Mouse (Mus musculus): ENCODE data around the gene Gpr137.

Gene Gpr137

DNA sequence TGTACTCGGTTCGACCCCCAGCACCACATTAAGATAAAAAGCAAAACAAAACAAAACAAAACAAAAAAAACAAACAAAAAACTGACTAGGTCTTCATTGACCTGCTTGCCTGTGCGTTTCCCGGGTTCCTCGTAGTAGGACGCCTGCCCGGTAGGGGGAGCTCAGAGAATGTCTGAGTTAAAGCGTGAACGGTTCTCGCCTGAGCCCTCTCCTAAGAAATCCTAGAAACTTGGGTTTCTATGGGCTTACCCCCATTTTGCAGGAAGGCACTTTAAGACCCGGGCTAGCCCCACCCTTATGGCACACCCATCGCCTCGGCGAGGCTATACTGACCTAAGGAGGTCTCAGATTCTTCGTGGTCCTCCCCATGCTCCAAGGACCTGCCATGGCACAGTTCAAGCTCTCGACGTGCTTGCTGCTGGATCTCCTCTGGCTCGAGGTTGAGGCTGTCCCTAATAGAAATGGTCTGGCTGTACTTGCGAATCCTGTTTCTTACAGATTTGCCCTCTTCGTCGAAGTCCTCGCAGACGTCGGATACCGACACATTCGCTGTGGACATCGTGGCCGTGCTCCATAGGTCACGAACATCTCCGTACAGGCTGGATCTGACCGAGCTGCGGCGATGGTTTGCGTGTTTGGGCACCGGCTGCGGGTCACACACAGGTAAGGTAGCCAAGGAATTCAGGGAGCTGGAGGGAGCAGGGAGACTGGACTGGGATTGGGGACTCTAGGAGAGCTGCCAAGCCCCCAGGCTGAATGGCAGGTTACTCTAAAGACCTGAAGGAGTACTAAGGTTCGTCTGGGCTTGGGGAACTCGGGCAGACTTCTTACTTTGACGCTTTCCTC is 17.6 kb downstream of the Gpr137 start:
- in situ Hi-C loops (cut with MboI, MseI), result no loop called here

DNA sequence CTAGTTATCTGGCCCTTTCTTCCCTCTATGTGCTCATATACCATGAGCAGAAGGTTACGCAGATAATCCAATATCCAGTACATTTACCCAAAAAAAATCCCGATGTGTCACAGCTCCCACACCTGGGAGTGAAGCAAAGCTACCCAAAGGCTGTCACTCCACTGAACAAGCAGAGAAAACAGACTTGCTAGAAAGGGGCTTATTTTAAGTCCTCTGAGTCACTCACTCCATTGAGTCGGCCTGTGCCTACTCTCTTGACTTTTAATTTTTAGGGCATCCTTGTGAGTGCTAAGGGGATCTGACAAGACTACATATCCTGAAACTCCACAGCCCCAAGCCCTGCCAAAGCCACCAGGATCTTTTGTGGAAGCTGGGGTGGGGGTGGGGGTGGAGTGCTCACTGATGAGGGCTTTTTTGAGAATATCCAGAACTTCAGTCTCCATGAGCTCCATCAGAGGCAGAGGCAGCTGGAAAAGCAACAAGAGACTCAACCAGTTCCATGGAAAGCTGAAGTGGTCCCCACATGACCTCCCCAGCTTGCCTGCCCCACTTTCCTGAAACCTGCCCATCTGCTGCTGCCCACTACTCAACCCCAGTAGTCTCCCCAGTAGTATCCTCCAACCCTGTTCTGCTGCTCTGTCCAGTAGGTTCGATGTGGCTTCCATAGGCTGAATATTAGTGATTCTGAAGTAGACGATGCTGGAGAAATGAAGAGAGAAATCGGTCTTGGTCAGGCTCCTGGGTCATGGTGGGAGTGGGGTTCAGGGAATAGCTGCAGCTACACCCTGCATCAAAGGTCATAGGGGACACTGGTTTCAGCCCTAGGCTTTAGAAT is 19.2 kb downstream of the Gpr137 start:
- in situ Hi-C loops (cut with MboI, MseI), result no loop called here

DNA sequence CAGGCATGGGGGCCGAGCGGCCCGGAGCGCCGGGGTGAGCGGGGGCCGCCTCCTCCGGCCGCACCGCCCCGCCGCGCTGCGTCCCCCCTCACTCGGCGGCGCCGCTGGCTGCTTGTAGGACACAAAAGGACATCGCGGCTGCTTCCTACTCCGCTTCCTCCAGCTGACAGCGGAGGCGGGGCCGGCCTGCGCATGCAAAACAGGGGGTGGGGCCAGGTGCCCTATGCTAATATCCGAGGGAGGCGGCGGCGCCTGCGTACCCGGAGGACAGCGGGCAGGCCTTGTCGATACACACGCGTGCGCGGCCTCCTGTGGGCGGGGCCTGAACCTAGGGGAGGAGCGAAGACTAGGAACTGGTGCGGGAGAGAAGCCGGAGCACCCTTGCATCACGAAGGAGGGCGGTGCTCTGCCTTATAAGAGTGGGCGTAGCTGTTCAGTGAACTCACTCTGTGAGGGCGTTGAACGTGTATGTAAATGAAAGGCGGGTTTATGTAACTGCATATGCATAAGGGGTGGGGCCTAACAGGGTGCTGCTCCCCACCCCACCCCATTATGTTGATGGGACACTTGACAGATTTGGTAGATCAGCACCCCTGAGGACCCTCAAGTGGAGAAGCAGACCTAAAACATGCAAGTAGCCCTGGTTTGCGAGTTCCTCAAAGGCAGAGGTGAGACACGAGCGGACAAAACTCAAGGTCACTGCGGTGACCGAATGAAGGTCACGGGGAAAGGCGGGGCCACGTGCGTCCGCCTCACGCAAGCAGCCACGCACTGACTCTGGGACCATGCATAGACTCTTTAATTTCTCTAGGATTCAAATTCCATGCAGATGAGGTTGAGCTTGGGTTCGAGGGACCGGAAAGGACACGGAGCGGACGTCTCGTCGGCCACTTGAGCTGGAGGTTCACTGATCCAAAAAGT is 20.4 kb downstream of the Gpr137 start, which contains the start of gene Esrra:
Esrra (minus strand) TSS at position 167 of the 921 bp plus-strand sequence.
- in situ Hi-C loops (cut with MboI, MseI), result no loop called here

DNA sequence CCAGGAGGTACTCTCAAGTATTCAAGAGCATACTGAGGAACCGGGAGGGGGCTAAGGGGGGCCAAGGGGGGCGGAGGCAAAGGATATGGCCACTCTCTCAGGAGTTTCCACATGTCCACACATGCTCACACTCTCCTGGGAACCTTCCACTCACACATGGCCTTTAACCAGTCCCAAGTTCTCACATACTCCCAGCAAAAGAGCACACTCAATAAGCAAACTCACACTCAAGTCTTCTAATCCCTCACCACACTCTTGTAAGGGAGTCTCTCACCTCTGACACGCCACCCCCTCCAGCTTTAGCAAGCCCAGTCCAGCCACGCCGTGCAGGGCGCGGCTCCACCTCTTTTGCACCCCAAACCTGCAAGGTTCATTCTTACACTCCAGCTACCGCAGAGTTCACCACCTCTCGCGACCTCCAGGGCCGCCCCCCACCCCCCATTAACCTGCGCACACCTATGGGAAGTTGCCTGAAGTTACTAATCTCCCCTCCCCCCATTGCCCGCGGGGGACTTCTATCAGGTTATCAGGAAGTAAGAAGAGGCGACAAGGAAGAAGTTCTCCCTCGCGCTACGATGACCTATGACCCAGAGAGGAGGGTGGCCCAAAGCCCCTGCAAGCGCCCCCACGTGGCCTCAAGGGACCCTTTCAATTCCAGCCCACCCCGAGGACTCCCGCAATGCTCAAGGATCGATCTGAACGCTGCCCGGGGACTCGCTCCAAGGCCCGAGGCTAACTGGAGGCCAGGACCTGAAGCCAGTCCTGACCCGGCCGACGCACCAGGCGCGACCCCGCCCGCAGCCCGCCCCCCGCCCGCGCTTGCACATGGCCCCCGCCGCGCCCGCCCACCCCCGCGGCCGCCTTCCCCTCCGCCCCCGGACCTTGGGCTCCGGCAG is 21.3 kb downstream of the Gpr137 start:
- in situ Hi-C loops (cut with MboI, MseI), result no loop called here

- in situ Hi-C loops (cut with MboI, MseI), result no loop called here
These were observed 22.2 kb downstream of the Gpr137 start for GRCm38 (mm10) chr19:6919876-6920740.

- in situ Hi-C loops (cut with MboI, MseI), result no loop called here
These were observed 22.8 kb downstream of the Gpr137 start for GRCm38 (mm10) chr19:6919431-6919830.

GRCm38 (mm10) chr19:6918321-6918720 is 24.0 kb downstream of the Gpr137 start:
- in situ Hi-C loops (cut with MboI, MseI), result no loop called here

- in situ Hi-C loops (cut with MboI, MseI), result no loop called here
These were observed 25.8 kb downstream of the Gpr137 start for GRCm38 (mm10) chr19:6916496-6916895.

DNA sequence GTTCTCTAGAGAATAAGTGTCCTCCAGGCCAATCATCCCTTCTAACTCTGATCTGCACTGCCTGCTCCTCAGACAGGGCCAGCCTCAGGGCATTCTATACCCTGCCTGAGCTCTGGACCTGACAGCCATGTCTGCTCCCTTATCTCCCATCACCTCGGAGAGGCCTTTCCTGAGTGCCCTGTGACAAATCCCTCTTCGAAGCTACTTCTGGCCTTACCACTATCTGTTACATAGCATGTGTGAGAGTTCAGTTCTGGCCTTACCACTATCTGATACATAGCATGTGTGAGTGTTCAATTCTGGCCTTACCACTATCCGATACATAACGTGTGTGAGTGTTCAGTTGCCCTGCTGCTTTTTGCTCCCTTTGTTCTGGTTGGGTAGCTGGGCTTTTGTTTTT is 27.0 kb downstream of the Gpr137 start:
- in situ Hi-C loops (cut with MboI, MseI), result no loop called here

GRCm38 (mm10) chr19:6914540-6914939 is 27.7 kb downstream of the Gpr137 start:
- in situ Hi-C loops (cut with MboI, MseI), result loop anchor here (5.0 kb wide), 2 partner anchors 57 to 63 kb away; partner anchors contain the start of genes Ccdc88b and Plcb3

- in situ Hi-C loops (cut with MboI, MseI), result loop anchor here (5.0 kb wide), 2 partner anchors 57 to 63 kb away; partner anchors contain the start of genes Ccdc88b and Plcb3
These were observed 28.3 kb downstream of the Gpr137 start for GRCm38 (mm10) chr19:6913991-6914390.

DNA sequence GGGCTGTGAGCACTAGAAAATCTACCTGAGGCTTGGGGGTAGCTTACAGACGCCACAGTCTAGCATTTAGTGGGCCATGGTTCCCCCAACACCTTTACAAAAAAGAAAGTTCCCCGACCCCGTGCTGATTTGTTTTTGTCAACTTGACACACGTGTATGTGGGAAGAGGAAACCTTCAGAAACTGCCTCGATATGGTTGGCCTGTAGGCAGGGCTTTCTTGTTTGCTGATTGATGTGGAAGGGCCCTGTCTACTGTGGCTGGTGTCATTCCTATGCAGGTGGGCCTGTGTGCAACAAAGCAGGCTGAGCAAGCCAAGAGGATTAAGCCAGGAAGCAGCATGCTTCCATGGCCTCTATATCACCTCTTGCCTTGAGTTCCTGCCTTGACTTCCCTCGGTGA is 29.2 kb downstream of the Gpr137 start:
- in situ Hi-C loops (cut with MboI, MseI), result loop anchor here (5.0 kb wide), 2 partner anchors 56 to 64 kb away; partner anchors contain the start of genes Ccdc88b and Plcb3

DNA sequence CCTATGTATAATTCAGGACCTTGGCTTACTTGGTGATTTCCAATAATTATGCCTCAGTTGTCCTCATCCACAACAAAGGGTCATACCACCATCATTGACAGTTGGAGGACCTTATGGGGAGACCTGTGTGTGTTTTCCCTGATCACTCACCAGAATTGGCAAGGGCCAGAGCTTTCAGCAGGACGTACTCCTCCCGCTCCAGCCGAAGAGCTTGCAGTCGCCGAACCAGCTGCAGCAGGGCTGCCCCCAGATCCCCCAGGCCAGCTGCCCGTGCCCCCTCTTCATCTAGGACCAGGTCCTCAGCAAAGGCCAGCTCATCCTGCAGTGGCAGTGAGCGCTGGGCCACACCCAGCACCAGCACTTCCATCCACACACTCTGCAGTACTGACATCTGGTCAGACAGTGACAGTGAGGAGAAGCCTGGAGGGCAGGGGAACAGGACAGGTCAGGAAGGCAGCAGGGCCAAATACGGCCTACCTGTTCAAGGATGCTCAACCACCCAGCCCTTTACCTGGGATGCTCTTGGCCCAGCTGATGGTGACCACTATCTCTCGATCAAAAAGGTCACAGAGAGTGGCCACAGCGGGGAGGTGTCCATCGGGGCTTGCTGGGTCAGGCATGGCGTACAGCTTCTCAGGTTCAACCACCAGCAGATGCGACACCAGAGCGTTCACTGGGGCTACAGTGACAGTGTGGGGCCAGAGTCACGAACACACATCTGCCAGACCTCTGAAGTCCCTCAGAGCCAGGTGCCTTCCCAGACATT is 29.9 kb downstream of the Gpr137 start:
- in situ Hi-C loops (cut with MboI, MseI), result loop anchor here (5.0 kb wide), 2 partner anchors 55 to 65 kb away; partner anchors contain the start of genes Ccdc88b and Plcb3

DNA sequence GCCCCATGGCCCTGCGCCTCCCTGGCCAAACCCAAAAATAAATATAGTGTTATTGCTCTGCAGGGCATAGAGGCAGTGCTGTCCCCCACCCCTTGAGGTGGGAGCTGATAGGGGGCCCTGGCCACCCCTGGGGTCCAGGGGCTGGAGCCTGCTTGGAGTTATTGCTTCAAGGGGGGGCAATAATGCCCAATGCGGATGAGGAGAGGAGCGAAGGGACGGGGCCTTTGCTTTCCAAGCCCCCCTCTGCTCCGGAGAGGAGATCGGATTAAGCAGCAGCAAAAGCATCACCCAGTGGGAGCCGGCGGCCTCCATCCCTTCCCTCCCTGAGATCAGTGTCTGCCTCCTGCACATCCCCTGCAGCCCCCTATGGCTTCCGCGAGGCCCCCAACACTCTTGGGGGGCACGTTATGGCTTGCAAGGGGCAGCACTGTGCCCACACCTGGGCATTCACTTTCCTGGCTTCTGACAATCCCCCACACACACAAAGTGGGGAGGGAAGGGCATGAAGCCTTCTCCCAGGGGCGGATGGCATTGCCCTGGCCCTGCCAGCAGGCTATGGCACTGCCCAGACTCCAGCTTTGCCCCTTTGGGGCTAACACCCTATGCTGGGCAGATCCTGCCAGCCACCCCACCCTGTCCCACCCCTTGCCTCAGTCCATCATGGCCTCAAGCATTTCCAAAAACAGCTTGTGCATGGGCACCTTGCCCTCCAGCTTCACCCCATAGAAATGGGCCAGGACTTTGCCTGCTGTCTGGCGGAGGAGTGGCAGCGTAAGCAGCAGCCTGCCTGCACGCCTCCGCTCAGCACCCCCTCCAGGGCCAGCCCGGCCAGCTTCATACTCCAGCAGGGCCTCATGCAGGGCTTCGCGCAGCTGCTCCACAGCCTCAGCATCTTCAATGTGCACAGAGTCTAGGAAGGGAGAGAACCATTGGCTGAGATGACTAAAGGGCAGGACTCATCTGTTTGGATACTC is 30.9 kb downstream of the Gpr137 start:
- in situ Hi-C loops (cut with MboI, MseI), result loop anchor here (5.0 kb wide), 2 partner anchors 54 to 66 kb away; partner anchors contain the start of genes Ccdc88b and Plcb3

DNA sequence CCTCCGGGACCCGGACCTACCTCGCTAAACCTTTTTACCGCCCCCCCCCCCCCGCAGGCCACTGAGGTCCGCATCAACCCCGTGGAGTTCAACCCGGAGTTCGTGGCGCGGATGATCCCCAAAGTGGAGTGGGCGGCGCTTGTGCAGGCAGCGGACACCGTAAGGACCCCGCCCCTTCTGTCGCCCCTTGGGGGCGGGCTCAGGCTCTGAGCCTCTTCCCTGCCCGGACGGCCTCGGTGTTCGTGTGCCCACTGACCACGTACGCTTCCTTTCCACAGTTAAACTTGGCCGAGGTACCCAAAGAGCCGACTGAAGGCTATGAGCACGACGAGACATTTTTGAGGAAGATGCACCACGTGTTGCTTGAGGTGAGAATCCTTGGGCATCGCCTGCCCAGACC is 32.0 kb downstream of the Gpr137 start:
- in situ Hi-C loops (cut with MboI, MseI), result loop anchor here (5.0 kb wide), 2 partner anchors 53 to 67 kb away; partner anchors contain the start of genes Ccdc88b and Plcb3

- in situ Hi-C loops (cut with MboI, MseI), result loop anchor here (5.0 kb wide), 2 partner anchors 52 to 68 kb away; partner anchors contain the start of genes Ccdc88b and Plcb3
These were observed 32.6 kb downstream of the Gpr137 start, which contains the start of the genes Trmt112 and Prdx5 for GRCm38 (mm10) chr19:6909507-6910289. Trmt112 (plus strand) TSS chr19:6909698. Prdx5 (minus strand) TSS chr19:6910106.
